Mouse (Mus musculus): ENCODE results near the gene Lrpprc. TPM values are rescaled to one million over a fixed set of nuclear protein-coding genes. Genes with fewer than 3 reads are reported as not detected.

Lrpprc gene
- total and polyA plus RNA-seq, 3 experiments = 16.7 to 121 (median 111) TPM

DNA sequence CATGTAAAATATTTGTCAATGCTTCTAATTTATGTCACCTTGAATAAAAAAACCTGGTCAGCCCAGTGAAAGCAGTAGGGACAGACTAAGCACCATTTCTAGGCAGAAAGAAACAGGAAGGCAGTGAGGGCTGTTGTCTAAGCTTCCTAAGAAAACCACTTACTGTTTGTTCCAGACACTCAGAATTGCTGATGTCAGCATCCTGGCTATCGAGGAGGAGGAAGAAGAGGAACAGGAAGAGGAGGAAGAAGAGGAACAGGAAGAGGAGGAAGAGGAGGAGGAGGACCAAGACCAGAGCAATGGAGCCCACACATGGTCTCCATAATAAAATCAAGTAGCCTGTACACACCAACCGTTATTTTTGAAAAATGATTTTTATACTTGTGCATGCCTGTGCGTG is 71.5 kb downstream of the Lrpprc start:
- Histone ChIP-seq H3K4me1 (ENCODE audit: insufficient read depth, low read depth, low read length) (peaks cover 4% of the 10 kb centered on the region; the same call in 1 of the 2 replicates), H3K4me3 (ENCODE audit: low read depth, low read length) (no peak overlapping the region), H3K9me3 (replicated peaks) (no peaks in the 10 kb centered on the region), H3K27me3 (ENCODE audit: insufficient read depth, low read length) (no peaks in the 10 kb centered on the region), H3K36me3 (replicated peaks) (peaks cover 86% of the 10 kb centered on the region)
- ATAC-seq (ENCODE audit: extremely low read depth, insufficient number of reproducible peaks, low FRiP score, poor library complexity, severe bottlenecking) (no peak), DNase-seq (ENCODE audit: low spot score) (no peak)
- no peak for TF ChIP-seq GATA1 (IDR thresholded peaks at IDR 0.05; ENCODE audit: borderline replicate concordance, low read length)
- TF ChIP-seq CTCF (IDR thresholded peaks at IDR 0.05; ENCODE audit: low read depth, low read length) = no peak
- TF ChIP-seq POLR2AphosphoS5 (IDR thresholded peaks at IDR 0.05; ENCODE audit: insufficient replicate concordance, low read depth, low read length) = no peak
- no peak for TF ChIP-seq GATA2 (IDR thresholded peaks at IDR 0.05; ENCODE audit: borderline replicate concordance, low read depth, low read length)
- no peak for TF ChIP-seq TAL1 (conservative IDR thresholded peaks at IDR 0.05; ENCODE audit: low read depth, low read length)

DNA sequence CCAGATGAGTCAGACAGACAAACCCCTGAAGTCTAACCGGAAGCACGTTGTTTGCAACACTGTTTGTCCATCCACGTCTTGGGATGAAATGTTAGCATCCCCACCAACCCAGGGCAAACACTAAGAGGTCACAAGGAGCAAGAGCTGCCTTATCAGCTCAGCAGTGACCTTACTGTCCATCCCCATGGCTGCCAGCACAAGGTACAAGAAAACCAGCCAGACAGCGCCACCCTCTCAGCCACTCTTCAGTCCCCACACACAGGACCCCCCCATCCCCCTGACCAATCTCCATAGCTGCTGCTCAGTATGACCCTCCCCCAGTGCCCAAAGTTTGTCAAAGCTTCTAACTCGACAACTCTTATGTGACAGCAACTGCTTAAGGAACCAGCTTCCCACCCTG is 73.2 kb downstream of the Lrpprc start:
- peaks cover 4% of the 10 kb centered on the region; the same call in 1 of the 2 replicates for H3K4me1 ChIP-seq (ENCODE audit: insufficient read depth, low read depth, low read length)
- TF ChIP-seq GATA1 (IDR thresholded peaks at IDR 0.05; ENCODE audit: borderline replicate concordance, low read length) = no peak
- no peak for TF ChIP-seq TAL1 (conservative IDR thresholded peaks at IDR 0.05; ENCODE audit: low read depth, low read length)
- no peak for TF ChIP-seq CTCF (IDR thresholded peaks at IDR 0.05; ENCODE audit: low read depth, low read length)
- no peak for TF ChIP-seq GATA2 (IDR thresholded peaks at IDR 0.05; ENCODE audit: borderline replicate concordance, low read depth, low read length)
- no peak for TF ChIP-seq POLR2AphosphoS5 (IDR thresholded peaks at IDR 0.05; ENCODE audit: insufficient replicate concordance, low read depth, low read length)
- no peak overlapping the region for H3K4me3 ChIP-seq (ENCODE audit: low read depth, low read length)
- H3K36me3 ChIP-seq (replicated peaks) = peaks cover 87% of the 10 kb centered on the region
- DNase-seq (ENCODE audit: low spot score) = no peak
- no peak for ATAC-seq (ENCODE audit: extremely low read depth, insufficient number of reproducible peaks, low FRiP score, poor library complexity, severe bottlenecking)
- H3K9me3 ChIP-seq (replicated peaks) = no peaks in the 10 kb centered on the region
- no peaks in the 10 kb centered on the region for H3K27me3 ChIP-seq (ENCODE audit: insufficient read depth, low read length)

DNA sequence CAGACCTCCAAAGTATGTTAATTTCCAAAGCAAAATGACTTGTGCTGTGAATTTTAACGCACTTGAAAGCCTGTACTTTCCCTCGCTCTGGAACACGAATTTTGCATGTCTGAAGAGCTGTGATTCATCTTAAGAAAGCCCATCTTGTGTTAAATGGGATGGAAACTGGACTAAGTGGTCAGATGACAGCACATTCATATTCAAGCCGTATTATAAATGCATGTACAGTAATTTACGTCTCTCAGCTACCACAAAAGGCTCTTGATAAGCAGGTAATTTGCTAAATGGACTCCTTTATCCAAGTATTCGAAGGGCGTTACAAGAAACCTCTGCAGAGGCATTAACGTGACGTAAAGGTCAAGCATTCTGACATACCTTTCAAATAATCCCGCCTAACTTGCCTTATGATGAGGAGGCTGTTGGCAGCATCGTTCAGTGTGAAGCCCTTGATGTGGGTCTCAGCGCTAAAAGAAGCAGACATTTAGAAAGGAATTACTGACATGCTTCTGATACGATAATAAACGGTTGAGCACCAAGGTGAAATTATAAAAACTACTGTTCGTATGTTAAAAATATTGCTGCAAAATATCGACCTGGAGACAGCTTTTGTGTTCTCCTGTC is 74.2 kb downstream of the Lrpprc start:
- Histone ChIP-seq H3K4me3 (ENCODE audit: low read depth, low read length) (no peak overlapping the region), H3K4me1 (ENCODE audit: insufficient read depth, low read depth, low read length) (peaks cover 4% of the 10 kb centered on the region; the same call in 1 of the 2 replicates), H3K9me3 (replicated peaks) (no peaks in the 10 kb centered on the region), H3K36me3 (replicated peaks) (peaks cover 87% of the 10 kb centered on the region), H3K27me3 (ENCODE audit: insufficient read depth, low read length) (no peaks in the 10 kb centered on the region)
- ATAC-seq (ENCODE audit: extremely low read depth, insufficient number of reproducible peaks, low FRiP score, poor library complexity, severe bottlenecking) (no peak), DNase-seq (ENCODE audit: low spot score) (no peak)
- no peak for TF ChIP-seq GATA1 (IDR thresholded peaks at IDR 0.05; ENCODE audit: borderline replicate concordance, low read length)
- TF ChIP-seq CTCF (IDR thresholded peaks at IDR 0.05; ENCODE audit: low read depth, low read length) = no peak
- TF ChIP-seq TAL1 (conservative IDR thresholded peaks at IDR 0.05; ENCODE audit: low read depth, low read length) = no peak

DNA sequence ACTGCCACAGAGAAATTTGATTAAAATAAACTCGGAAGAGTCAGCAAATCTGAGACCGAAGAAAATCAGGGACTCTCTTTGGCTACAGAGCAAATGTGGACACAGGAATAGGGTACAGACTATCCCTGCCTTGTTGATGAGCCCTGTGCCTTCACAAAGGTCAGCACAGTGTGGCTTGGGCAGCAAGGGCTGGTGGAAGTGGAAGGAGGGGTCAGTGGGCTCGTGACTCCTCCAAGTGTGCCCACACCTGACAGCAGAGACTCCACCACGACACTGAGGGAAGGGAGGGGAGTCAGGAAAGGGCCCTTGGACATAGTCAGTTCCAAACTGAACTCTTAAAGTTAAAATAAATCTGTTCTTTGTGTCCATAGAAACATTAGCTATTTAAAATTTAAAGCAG is 75.7 kb downstream of the Lrpprc start:
- no peak overlapping the region for H3K4me3 ChIP-seq (ENCODE audit: low read depth, low read length)
- no peak for DNase-seq (ENCODE audit: low spot score)
- no peaks in the 10 kb centered on the region for H3K9me3 ChIP-seq (replicated peaks)
- no peaks in the 10 kb centered on the region for H3K27me3 ChIP-seq (ENCODE audit: insufficient read depth, low read length)
- no peak for ATAC-seq (ENCODE audit: extremely low read depth, insufficient number of reproducible peaks, low FRiP score, poor library complexity, severe bottlenecking)
- 0 out of 2 replicates have a peak, but pooled peaks cover 4% of the 10 kb centered on the region for H3K4me1 ChIP-seq (ENCODE audit: insufficient read depth, low read depth, low read length)
- no peak for TF ChIP-seq GATA2 (IDR thresholded peaks at IDR 0.05; ENCODE audit: borderline replicate concordance, low read depth, low read length)
- TF ChIP-seq GATA1 (IDR thresholded peaks at IDR 0.05; ENCODE audit: borderline replicate concordance, low read length) = no peak
- no peak for TF ChIP-seq TAL1 (conservative IDR thresholded peaks at IDR 0.05; ENCODE audit: low read depth, low read length)
- no peak for TF ChIP-seq CTCF (IDR thresholded peaks at IDR 0.05; ENCODE audit: low read depth, low read length)
- TF ChIP-seq POLR2AphosphoS5 (IDR thresholded peaks at IDR 0.05; ENCODE audit: insufficient replicate concordance, low read depth, low read length) = no peak
- peaks cover 82% of the 10 kb centered on the region for H3K36me3 ChIP-seq (replicated peaks)

DNA sequence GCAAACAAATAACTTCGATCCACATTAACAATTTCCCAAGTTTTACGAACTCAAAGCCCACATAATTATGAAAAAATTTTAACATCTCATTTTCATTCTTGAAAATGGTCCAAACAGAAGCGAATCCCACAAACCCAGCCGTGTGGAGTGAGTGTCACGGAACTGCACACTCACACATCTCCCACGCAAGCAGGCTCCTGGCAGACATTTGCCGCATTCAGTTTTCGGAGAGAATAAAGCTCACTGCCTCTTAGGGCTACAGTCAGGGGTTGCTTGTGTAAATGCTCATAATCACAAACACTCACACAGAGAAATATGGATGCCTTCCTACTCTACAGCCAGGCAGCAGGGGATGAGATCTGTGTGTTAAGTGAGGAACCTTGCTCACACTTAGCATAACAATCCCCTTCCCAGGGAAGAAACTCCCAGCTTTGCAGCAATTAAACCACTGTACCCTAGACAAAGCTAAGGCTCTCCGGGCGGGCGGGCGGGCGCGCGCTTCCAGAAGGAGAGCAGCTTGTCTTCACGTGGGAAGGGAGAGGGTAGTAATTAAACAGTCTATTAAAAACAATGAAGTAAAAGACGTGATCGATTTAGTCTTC is 76.9 kb downstream of the Lrpprc start:
- peaks cover 84% of the 10 kb centered on the region for H3K36me3 ChIP-seq (replicated peaks)
- DNase-seq (ENCODE audit: low spot score) = no peak

DNA sequence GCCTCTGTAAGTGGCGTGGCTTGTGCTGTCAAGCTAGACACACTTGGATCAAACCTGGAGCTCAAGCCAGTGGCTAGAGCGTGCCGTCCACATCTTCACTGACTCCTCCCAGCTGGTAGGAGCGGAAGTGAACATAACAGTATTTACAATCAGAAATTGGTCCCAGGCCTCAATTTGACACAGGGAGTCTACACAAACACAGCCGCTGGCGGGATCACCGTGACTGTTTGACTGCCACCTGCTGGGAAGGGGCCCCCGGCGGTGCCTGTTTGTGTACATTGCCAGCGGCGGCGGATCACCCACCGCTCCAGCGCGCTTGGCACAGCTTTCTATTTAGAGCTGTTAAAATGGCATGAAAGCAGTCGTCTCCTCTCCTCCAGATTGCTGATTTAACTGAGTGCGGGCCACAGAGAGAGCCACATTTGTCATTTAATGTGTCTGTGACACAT is 81.2 kb downstream of the Lrpprc start:
- H3K36me3 ChIP-seq (replicated peaks) = peaks cover 88% of the 10 kb centered on the region
- H3K4me1 ChIP-seq (ENCODE audit: insufficient read depth, low read depth, low read length) = no peaks in the 10 kb centered on the region
- H3K9me3 ChIP-seq (replicated peaks) = no peaks in the 10 kb centered on the region
- TF ChIP-seq GATA2 (IDR thresholded peaks at IDR 0.05; ENCODE audit: borderline replicate concordance, low read depth, low read length) (no peak), POLR2AphosphoS5 (IDR thresholded peaks at IDR 0.05; ENCODE audit: insufficient replicate concordance, low read depth, low read length) (no peak), CTCF (IDR thresholded peaks at IDR 0.05; ENCODE audit: low read depth, low read length) (no peak), GATA1 (IDR thresholded peaks at IDR 0.05; ENCODE audit: borderline replicate concordance, low read length) (no peak), TAL1 (conservative IDR thresholded peaks at IDR 0.05; ENCODE audit: low read depth, low read length) (no peak)
- DNase-seq (ENCODE audit: low spot score) = no peak
- ATAC-seq (ENCODE audit: extremely low read depth, insufficient number of reproducible peaks, low FRiP score, poor library complexity, severe bottlenecking) = no peak
- no peak overlapping the region for H3K4me3 ChIP-seq (ENCODE audit: low read depth, low read length)
- H3K27me3 ChIP-seq (ENCODE audit: insufficient read depth, low read length) = no peaks in the 10 kb centered on the region

More for the DNA sequence above, 76.9 kb downstream of the Lrpprc start:
- no peak overlapping the region for H3K4me3 ChIP-seq (ENCODE audit: low read depth, low read length)
- H3K27me3 ChIP-seq (ENCODE audit: insufficient read depth, low read length) = no peaks in the 10 kb centered on the region
- no peak for TF ChIP-seq TAL1 (conservative IDR thresholded peaks at IDR 0.05; ENCODE audit: low read depth, low read length)
- TF ChIP-seq GATA2 (IDR thresholded peaks at IDR 0.05; ENCODE audit: borderline replicate concordance, low read depth, low read length) = no peak
- no peak for TF ChIP-seq CTCF (IDR thresholded peaks at IDR 0.05; ENCODE audit: low read depth, low read length)
- no peak for TF ChIP-seq POLR2AphosphoS5 (IDR thresholded peaks at IDR 0.05; ENCODE audit: insufficient replicate concordance, low read depth, low read length)
- TF ChIP-seq GATA1 (IDR thresholded peaks at IDR 0.05; ENCODE audit: borderline replicate concordance, low read length) = no peak
- H3K9me3 ChIP-seq (replicated peaks) = no peaks in the 10 kb centered on the region
- H3K4me1 ChIP-seq (ENCODE audit: insufficient read depth, low read depth, low read length) = no peaks in the 10 kb centered on the region
- no peak for ATAC-seq (ENCODE audit: extremely low read depth, insufficient number of reproducible peaks, low FRiP score, poor library complexity, severe bottlenecking)
